Mouse (Mus musculus) bone marrow, adult 2 months (tissue): ENCODE results near the gene Ptger3. TPM values are rescaled to one million over a fixed set of nuclear protein-coding genes. Genes with fewer than 3 reads are reported as not detected.

Experiments
- H3K27ac ChIP-seq: fragments of 200-500 bp; 2 replicates; pipeline ENCODE4 v1.5.1; 2012; ENCODE audit warnings: low read depth, mild to moderate bottlenecking, control low read depth, inconsistent platforms, low read length; ENCODE audit not compliant: control insufficient read depth, poor library complexity, insufficient read depth
- H3K4me1 ChIP-seq: fragments of 200-500 bp; 2 replicates; pipeline ENCODE4 v1.6.1; 2011; ENCODE audit warnings: low read length; ENCODE audit not compliant: control insufficient read depth, insufficient read depth
- H3K4me3 ChIP-seq: fragments of 200-500 bp; replicated peaks from 2 replicates; pipeline ENCODE3; 2011; ENCODE audit warnings: mild to moderate bottlenecking, low read depth, low read length, control low read depth; ENCODE audit not compliant: control insufficient read depth
- CTCF ChIP-seq: fragments of 200-500 bp; IDR thresholded peaks from 2 replicates; pipeline ENCODE4 v1.5.1; 2011; ENCODE audit warnings: low read length, control low read depth; ENCODE audit not compliant: control insufficient read depth, insufficient read depth
- POLR2A ChIP-seq: fragments of 200-500 bp; IDR thresholded peaks from 2 replicates; pipeline ENCODE4 v1.6.1; 2011; ENCODE audit warnings: low read depth, mild to moderate bottlenecking, control low read depth, low read length, borderline replicate concordance; ENCODE audit not compliant: control insufficient read depth
- WGBS: fragments of 180-500 bp; shearing (Covaris S2); methylation state at CpG from one replicate; pipeline ENCODE4 v1.1.7; 2018; 5-methylcytosine and 5-hydroxymethylcytosine counted together
- polyA plus RNA-seq: library from polyadenylated mRNA; stranded (reverse); fragments of >200 nt; gene quantifications from 2 replicates; pipeline ENCODE4 v1.2.4, GENCODE M21; 2011; ENCODE audit warnings: low replicate concordance; ENCODE audit not compliant: missing spikeins, insufficient read depth, insufficient read length

Ptger3 gene
- polyA plus RNA-seq, 1 experiment, result 4.8 TPM

DNA sequence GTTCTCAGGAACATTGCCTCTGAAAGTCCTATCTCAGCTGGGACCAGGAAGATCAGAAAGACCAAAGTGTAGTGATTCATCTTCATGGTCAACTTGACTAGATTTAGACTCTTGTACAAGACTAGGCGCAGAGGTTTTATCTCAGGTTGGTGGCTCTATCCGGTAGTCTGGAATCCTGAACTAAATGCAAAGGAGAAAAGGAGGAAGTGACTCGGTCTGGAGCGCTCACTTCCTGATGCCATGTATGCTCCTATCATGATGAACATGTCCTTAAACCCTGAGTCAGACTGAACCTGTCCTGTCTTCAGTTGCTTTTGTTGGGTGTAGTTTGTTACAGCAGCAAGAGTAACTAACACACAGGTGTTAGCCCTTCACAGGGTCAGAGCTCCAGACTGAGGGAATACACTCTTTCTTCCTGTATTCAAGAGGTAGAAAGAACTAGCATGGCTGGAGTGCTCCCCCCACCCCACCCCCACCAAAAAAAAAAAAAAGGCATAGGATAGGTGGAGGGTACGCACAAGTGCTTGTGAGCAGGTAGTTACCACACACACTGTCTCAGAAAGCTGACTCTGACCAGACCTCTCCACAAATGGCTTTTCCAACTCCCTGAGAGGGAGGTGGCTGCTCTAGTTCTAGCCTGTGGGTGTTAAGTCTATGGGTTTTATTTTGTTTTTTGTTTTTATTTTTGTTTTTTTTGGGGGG lies 11.9 kb downstream of the Ptger3 start:
- TF ChIP-seq POLR2A (no peak), CTCF (no peak)
- Histone ChIP-seq H3K27ac (no peak overlapping the region), H3K4me1 (peaks cover 7% of the 10 kb centered on the region), H3K4me3 (no peak overlapping the region)
- 38% methylated on average over 5 of the region's 5 CpGs for WGBS

GRCm38 (mm10) chr3:157579376-157579775 lies 12.7 kb downstream of the Ptger3 start:
- Histone ChIP-seq H3K4me3 (no peak overlapping the region), H3K4me1 (peaks cover 7% of the 10 kb centered on the region), H3K27ac (no peak overlapping the region)
- TF ChIP-seq CTCF (no peak), POLR2A (no peak)
- 52% methylated on average over 2 of the region's 2 CpGs for WGBS

- peaks cover 7% of the 10 kb centered on the region for H3K4me1 ChIP-seq
- WGBS, result 57% methylated on average over 4 of the region's 4 CpGs
- H3K27ac ChIP-seq, result no peak overlapping the region
- H3K4me3 ChIP-seq, result no peak overlapping the region
- TF ChIP-seq CTCF (no peak), POLR2A (no peak)
Observed at GRCm38 (mm10) chr3:157580299-157580698, 13.6 kb downstream of the Ptger3 start.

DNA sequence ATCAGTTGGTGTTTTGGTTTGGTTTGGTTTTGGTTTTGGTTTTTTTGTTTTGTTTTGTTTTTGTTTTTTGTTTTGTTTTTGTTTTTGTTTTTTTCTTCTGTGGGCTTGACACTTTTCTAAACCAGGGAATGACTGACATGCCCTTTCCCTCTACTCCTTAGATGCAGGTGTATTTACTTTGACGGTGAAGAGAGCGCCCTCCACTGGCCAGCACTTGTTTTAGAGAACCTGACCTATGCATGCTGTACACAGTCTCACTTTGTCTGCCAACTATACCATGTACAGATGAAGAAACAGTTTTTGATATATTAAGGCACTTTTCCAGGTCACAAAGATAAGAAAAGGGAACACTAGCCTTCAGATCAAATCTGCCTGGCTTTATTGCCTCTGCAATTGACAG lies 15.1 kb downstream of the Ptger3 start:
- H3K4me1 ChIP-seq, result peaks cover 1% of the 10 kb centered on the region; the same call in 1 of the 2 replicates
- no peak overlapping the region for H3K4me3 ChIP-seq
- H3K27ac ChIP-seq, result no peak overlapping the region
- TF ChIP-seq CTCF (peak; percentile 32; the same call in 1 of the 2 replicates), POLR2A (no peak)
- 40% methylated on average over 2 of the region's 2 CpGs for WGBS

DNA sequence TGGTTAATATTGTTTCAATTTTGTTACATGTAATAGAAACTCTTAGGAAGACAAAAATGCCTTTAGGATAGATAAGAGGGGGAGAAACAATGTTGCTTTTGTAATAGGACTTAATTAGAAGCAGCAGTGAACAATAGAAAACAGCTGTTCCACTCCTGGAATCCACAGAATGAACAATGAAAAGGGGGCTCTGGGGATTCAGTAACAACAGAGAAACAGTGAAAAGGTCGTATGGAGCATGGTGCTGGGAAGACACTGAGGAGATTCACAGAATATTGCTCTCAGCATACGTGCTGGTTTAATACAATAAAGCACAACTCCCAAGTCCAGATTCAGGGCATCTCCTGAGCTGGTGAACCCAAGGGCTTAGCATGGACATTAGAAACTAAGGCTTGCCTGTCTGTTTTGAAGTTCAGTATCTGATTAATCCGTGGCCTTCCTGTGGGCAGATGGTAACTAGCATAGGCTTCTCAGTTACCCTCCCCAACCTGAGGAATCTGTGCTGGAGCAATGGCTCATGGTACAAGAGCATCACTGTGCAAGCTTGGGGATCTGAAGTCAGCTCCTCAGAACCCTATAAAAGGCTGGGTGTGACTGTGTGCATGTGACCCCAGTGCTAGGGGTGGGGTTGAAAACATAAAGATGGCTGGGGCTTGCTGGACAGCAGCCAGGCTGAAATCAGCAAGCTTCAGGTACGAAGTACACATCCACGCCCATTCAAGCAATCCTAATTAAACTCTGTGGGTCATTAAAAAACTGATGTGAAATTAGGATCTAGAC lies 16.1 kb downstream of the Ptger3 start:
- H3K27ac ChIP-seq, result no peak overlapping the region
- TF ChIP-seq CTCF (no peak), POLR2A (no peak)
- no peak overlapping the region for H3K4me3 ChIP-seq
- H3K4me1 ChIP-seq, result peaks cover 1% of the 10 kb centered on the region; the same call in 1 of the 2 replicates
- 63% methylated on average over 5 of the region's 5 CpGs for WGBS

DNA sequence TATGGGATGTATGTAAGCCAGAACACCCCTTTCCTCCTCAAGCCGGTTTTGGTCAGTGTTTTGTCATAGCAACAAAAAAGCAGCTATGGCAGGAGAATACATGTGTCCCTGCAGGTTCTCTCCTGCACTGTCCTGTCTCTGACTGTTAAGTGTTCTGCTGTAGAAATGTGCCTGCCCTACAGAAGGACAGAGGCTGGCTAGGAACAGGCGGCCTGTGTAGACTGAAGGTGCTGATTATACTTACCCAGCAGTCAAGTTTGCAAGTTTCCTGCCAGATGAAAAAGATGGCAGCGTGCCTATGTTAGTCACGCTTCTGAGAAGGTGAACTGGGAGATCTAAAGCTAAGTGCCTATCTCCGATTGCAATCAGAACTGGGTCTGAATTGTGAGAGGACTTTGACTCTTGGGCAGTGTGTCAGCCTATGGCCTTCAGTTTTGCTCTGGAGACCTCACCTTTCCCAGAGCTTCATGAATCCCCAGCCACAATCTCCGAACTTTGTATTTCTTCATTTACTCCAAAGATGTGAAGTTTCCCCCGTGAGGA lies 31.2 kb downstream of the Ptger3 start:
- Histone ChIP-seq H3K27ac (no peak overlapping the region), H3K4me1 (no peaks in the 10 kb centered on the region), H3K4me3 (no peak overlapping the region)
- WGBS, result 65% methylated on average over 7 of the region's 7 CpGs
- TF ChIP-seq CTCF (no peak), POLR2A (no peak)

DNA sequence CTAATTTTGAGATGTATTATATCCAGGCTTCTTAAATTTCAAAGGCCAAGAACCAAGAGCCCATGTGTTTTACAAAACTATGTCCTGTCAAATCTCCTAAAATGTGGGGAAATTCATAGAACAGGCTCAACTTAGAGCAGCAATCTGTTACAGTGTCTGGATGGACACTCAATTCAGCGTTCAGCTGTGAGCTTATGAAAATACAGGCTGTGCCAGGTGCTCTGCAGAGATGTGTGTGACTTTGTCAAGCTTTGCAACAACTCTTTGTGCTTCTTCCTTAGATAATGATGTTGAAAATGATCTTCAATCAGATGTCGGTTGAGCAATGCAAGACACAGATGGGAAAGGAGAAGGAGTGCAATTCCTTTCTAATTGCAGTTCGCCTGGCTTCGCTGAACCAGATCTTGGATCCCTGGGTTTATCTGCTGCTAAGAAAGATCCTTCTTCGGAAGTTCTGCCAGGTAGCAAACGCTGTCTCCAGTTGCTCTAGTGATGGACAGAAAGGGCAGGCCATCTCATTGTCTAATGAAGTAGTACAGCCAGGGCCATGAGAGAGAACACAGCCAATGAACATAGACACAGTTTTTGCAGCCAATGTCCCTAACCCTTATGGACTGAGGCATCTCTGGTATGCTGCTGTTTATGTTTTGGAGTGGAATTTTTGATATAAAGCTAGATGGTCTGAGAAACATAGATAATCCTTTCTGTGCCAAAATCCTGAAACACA lies 38.2 kb downstream of the Ptger3 start:
- Histone ChIP-seq H3K4me3 (no peak overlapping the region), H3K27ac (no peak overlapping the region), H3K4me1 (no peaks in the 10 kb centered on the region)
- TF ChIP-seq POLR2A, result no peak
- no peak for TF ChIP-seq CTCF
- WGBS, result 79% methylated on average over 6 of the region's 6 CpGs

DNA sequence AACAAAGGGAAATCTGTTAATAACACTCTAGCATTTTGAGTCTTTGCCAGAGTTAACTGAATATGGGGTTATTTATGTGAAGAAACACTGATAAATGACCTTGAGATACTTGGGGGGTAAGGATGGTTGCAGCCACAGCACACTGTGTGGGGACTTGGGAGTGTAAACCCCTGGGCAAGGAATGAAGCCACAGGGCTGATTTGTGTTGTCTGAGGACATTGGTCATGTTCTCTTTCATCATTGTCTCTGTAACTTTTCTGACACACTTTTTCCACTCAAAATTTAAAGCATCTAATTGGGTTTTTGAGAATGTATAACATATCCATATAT lies 38.7 kb downstream of the Ptger3 start:
- TF ChIP-seq CTCF, result no peak
- Histone ChIP-seq H3K27ac (no peak overlapping the region), H3K4me1 (no peaks in the 10 kb centered on the region), H3K4me3 (no peak overlapping the region)
